Mouse (Mus musculus): Measurements from ENCODE around the gene Comt. TPM values are rescaled to one million over a fixed set of nuclear protein-coding genes. Genes with fewer than 3 reads are reported as not detected.
A peak's percentile ranks its signal among the peaks of the same experiment; 100 is the strongest.

Comt gene
- polyA plus RNA-seq, 1 experiment from 2014 or later: 112 TPM

GRCm38 (mm10) chr16:18418756-18419602 lies 7.7 kb downstream of the Comt start:
- Histone ChIP-seq H3K9me3 (replicated peaks; ENCODE audit: control insufficient read depth, low read length, poor library complexity, severe bottlenecking) (no peaks in the 10 kb centered on the region), H3K9ac (ENCODE audit: low read depth, low read length) (no peak overlapping the region), H3K36me3 (ENCODE audit: control insufficient read depth, insufficient read depth, low read length) (peaks cover 7% of the 10 kb centered on the region), H3K27ac (ENCODE audit: low read length) (no peak overlapping the region), H3K4me3 (ENCODE audit: low read depth, low read length) (no peak overlapping the region), H3K4me1 (ENCODE audit: control insufficient read depth, insufficient read depth, low read length) (peaks cover 6% of the 10 kb centered on the region), H3K4me2 (ENCODE audit: low read length) (no peak overlapping the region), H3K27me3 (ENCODE audit: control insufficient read depth, insufficient read depth, low read depth, low read length) (no peaks in the 10 kb centered on the region)
- 94% methylated on average over 4 of the region's 4 CpGs for WGBS
- ATAC-seq: no peak

GRCm38 (mm10) chr16:18417491-18417890 lies 9.2 kb downstream of the Comt start:
- H3K4me1 ChIP-seq (ENCODE audit: control insufficient read depth, insufficient read depth, low read length): no peaks in the 10 kb centered on the region; the same call in 1 of the 2 replicates
- peaks cover 7% of the 10 kb centered on the region for H3K36me3 ChIP-seq (ENCODE audit: control insufficient read depth, insufficient read depth, low read length)
- ATAC-seq: no peak
- no peak overlapping the region for H3K4me3 ChIP-seq (ENCODE audit: low read depth, low read length)
- no peaks in the 10 kb centered on the region for H3K27me3 ChIP-seq (ENCODE audit: control insufficient read depth, insufficient read depth, low read depth, low read length)
- H3K4me2 ChIP-seq (ENCODE audit: low read length): no peak overlapping the region
- 91% methylated on average over 5 of the region's 5 CpGs for WGBS
- no peak overlapping the region for H3K9ac ChIP-seq (ENCODE audit: low read depth, low read length)
- no peaks in the 10 kb centered on the region for H3K9me3 ChIP-seq (replicated peaks; ENCODE audit: control insufficient read depth, low read length, poor library complexity, severe bottlenecking)
- no peak overlapping the region for H3K27ac ChIP-seq (ENCODE audit: low read length)

GRCm38 (mm10) chr16:18416837-18417236 lies 9.8 kb downstream of the Comt start:
- H3K4me3 ChIP-seq (ENCODE audit: low read depth, low read length): no peak overlapping the region
- no peak overlapping the region for H3K4me2 ChIP-seq (ENCODE audit: low read length)
- H3K9ac ChIP-seq (ENCODE audit: low read depth, low read length): no peak overlapping the region
- H3K36me3 ChIP-seq (ENCODE audit: control insufficient read depth, insufficient read depth, low read length): peaks cover 7% of the 10 kb centered on the region
- H3K27me3 ChIP-seq (ENCODE audit: control insufficient read depth, insufficient read depth, low read depth, low read length): no peaks in the 10 kb centered on the region
- WGBS: 91% methylated on average over 3 of the region's 3 CpGs
- H3K9me3 ChIP-seq (replicated peaks; ENCODE audit: control insufficient read depth, low read length, poor library complexity, severe bottlenecking): no peaks in the 10 kb centered on the region
- H3K27ac ChIP-seq (ENCODE audit: low read length): no peak overlapping the region
- H3K4me1 ChIP-seq (ENCODE audit: control insufficient read depth, insufficient read depth, low read length): no peaks in the 10 kb centered on the region; the same call in 1 of the 2 replicates
- ATAC-seq: no peak

GRCm38 (mm10) chr16:18416094-18416761 lies 10.4 kb downstream of the Comt start:
- Histone ChIP-seq H3K27me3 (ENCODE audit: control insufficient read depth, insufficient read depth, low read depth, low read length) (no peaks in the 10 kb centered on the region), H3K27ac (ENCODE audit: low read length) (no peak overlapping the region), H3K36me3 (ENCODE audit: control insufficient read depth, insufficient read depth, low read length) (peaks cover 7% of the 10 kb centered on the region), H3K4me1 (ENCODE audit: control insufficient read depth, insufficient read depth, low read length) (peaks cover 4% of the 10 kb centered on the region), H3K9me3 (replicated peaks; ENCODE audit: control insufficient read depth, low read length, poor library complexity, severe bottlenecking) (no peaks in the 10 kb centered on the region), H3K9ac (ENCODE audit: low read depth, low read length) (no peak overlapping the region), H3K4me3 (ENCODE audit: low read depth, low read length) (no peak overlapping the region), H3K4me2 (ENCODE audit: low read length) (no peak overlapping the region)
- no peak for ATAC-seq
- 82% methylated on average over 18 of the region's 18 CpGs for WGBS

GRCm38 (mm10) chr16:18413032-18413816 lies 13.4 kb downstream of the Comt start:
- Histone ChIP-seq H3K4me2 (ENCODE audit: low read length) (no peak overlapping the region), H3K9me3 (replicated peaks; ENCODE audit: control insufficient read depth, low read length, poor library complexity, severe bottlenecking) (no peaks in the 10 kb centered on the region), H3K4me1 (ENCODE audit: control insufficient read depth, insufficient read depth, low read length) (peaks cover 9% of the 10 kb centered on the region), H3K36me3 (ENCODE audit: control insufficient read depth, insufficient read depth, low read length) (peaks cover 4% of the 10 kb centered on the region), H3K9ac (ENCODE audit: low read depth, low read length) (no peak overlapping the region), H3K4me3 (ENCODE audit: low read depth, low read length) (no peak overlapping the region), H3K27me3 (ENCODE audit: control insufficient read depth, insufficient read depth, low read depth, low read length) (no peaks in the 10 kb centered on the region), H3K27ac (ENCODE audit: low read length) (no peak overlapping the region)
- ATAC-seq: no peak
- WGBS: 95% methylated on average over 7 of the region's 7 CpGs

- Histone ChIP-seq H3K9ac (ENCODE audit: low read depth, low read length) (0 out of 2 replicates have a peak overlapping the region, but pooled peaks have one; percentile 14), H3K4me3 (ENCODE audit: low read depth, low read length) (no peak overlapping the region), H3K27ac (ENCODE audit: low read length) (no peak overlapping the region), H3K4me1 (ENCODE audit: control insufficient read depth, insufficient read depth, low read length) (peaks cover 9% of the 10 kb centered on the region), H3K27me3 (ENCODE audit: control insufficient read depth, insufficient read depth, low read depth, low read length) (no peaks in the 10 kb centered on the region), H3K4me2 (ENCODE audit: low read length) (no peak overlapping the region), H3K9me3 (replicated peaks; ENCODE audit: control insufficient read depth, low read length, poor library complexity, severe bottlenecking) (no peaks in the 10 kb centered on the region), H3K36me3 (ENCODE audit: control insufficient read depth, insufficient read depth, low read length) (peaks cover 4% of the 10 kb centered on the region)
- 0 out of 2 replicates have a peak, but pooled peaks have one; percentile 4 for ATAC-seq
- 84% methylated on average over 12 of the region's 12 CpGs for WGBS
These were observed 14.7 kb downstream of the Comt start for GRCm38 (mm10) chr16:18411802-18412476.

GRCm38 (mm10) chr16:18411026-18411649 lies 15.5 kb downstream of the Comt start:
- WGBS: 40% methylated on average over 13 of the region's 13 CpGs
- H3K27ac ChIP-seq (ENCODE audit: low read length): no peak overlapping the region

GRCm38 (mm10) chr16:18410418-18410817 lies 16.2 kb downstream of the Comt start:
- no peak overlapping the region for H3K4me2 ChIP-seq (ENCODE audit: low read length)
- ATAC-seq: no peak
- no peaks in the 10 kb centered on the region for H3K27me3 ChIP-seq (ENCODE audit: control insufficient read depth, insufficient read depth, low read depth, low read length)
- H3K9me3 ChIP-seq (replicated peaks; ENCODE audit: control insufficient read depth, low read length, poor library complexity, severe bottlenecking): no peaks in the 10 kb centered on the region
- H3K9ac ChIP-seq (ENCODE audit: low read depth, low read length): no peak overlapping the region
- no peak overlapping the region for H3K27ac ChIP-seq (ENCODE audit: low read length)
- H3K4me1 ChIP-seq (ENCODE audit: control insufficient read depth, insufficient read depth, low read length): peaks cover 9% of the 10 kb centered on the region
- peaks cover 7% of the 10 kb centered on the region for H3K36me3 ChIP-seq (ENCODE audit: control insufficient read depth, insufficient read depth, low read length)
- WGBS: 81% methylated on average over 5 of the region's 5 CpGs
- no peak overlapping the region for H3K4me3 ChIP-seq (ENCODE audit: low read depth, low read length)

More at GRCm38 (mm10) chr16:18411026-18411649, 15.5 kb downstream of the Comt start:
- ATAC-seq: no peak
- H3K36me3 ChIP-seq (ENCODE audit: control insufficient read depth, insufficient read depth, low read length): peaks cover 4% of the 10 kb centered on the region
- H3K4me1 ChIP-seq (ENCODE audit: control insufficient read depth, insufficient read depth, low read length): peaks cover 9% of the 10 kb centered on the region
- H3K27me3 ChIP-seq (ENCODE audit: control insufficient read depth, insufficient read depth, low read depth, low read length): no peaks in the 10 kb centered on the region
- no peaks in the 10 kb centered on the region for H3K9me3 ChIP-seq (replicated peaks; ENCODE audit: control insufficient read depth, low read length, poor library complexity, severe bottlenecking)
- H3K9ac ChIP-seq (ENCODE audit: low read depth, low read length): peak overlapping the region; percentile 14; the same call in 1 of the 2 replicates
- no peak overlapping the region for H3K4me3 ChIP-seq (ENCODE audit: low read depth, low read length)
- H3K4me2 ChIP-seq (ENCODE audit: low read length): no peak overlapping the region
